Mouse (Mus musculus): ENCODE data around the gene Cbln3. TPM values are rescaled to one million over a fixed set of nuclear protein-coding genes. Genes with fewer than 3 reads are reported as not detected.

The Cbln3 gene
- polyA plus RNA-seq, 1 experiment = 1.2 TPM

DNA sequence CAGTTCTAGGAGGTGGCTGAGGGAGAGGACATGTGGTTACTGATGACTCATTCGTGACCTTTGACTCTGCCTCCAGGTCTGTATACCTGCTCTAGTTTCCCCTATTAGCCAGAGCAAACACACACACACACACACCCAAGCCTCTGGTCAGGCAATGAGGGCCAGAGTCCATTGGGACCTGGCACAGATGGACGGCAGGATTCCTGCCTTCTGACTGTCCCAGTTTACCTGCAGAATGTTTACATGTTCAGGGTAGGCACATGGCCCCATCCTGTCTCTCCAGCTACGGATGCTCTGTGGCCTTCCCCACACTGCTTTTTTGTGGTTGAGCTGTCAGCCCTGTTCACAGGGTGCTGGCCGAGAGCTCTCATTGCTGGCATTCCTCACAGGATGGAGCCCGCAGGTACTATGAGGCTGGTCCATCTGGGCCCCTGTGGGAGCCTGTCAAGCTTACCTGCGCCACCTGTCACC lies 2.0 kb downstream of the Cbln3 start:
- Histone ChIP-seq H3K4me1 (peaks cover 91% of the 10 kb centered on the region), H3K27me3 (replicated peaks) (no peaks in the 10 kb centered on the region), H3K36me3 (replicated peaks; ENCODE audit: low read length) (peaks cover 16% of the 10 kb centered on the region), H3K9me3 (no peaks in the 10 kb centered on the region), H3K4me3 (replicated peaks) (peak overlapping the region; percentile 12)
- TF ChIP-seq GATA1 (IDR thresholded peaks at IDR 0.05; ENCODE audit: borderline replicate concordance, low read length) (no peak), FLI1 (IDR thresholded peaks at IDR 0.05; ENCODE audit: low read length) (no peak)

DNA sequence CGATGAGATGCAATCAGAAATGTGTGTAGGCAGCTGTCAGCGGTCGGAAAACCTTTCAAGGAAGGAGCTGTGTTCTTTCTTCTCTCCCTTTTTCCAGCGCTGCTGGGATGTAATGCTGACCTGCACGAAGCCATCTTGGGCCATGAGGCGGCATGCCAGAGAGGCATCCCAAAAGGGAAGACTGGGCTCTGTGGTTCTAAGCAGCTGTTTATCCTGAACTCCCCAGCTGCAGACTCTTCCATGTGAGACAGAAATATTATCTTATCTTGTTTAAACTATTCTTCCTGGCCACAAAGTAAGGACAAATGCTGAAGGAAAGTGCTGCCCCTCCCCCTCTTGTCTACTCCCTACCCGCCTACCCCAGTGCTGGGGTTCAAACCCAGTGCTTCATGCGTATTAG lies 3.2 kb downstream of the Cbln3 start:
- TF ChIP-seq GATA1 (IDR thresholded peaks at IDR 0.05; ENCODE audit: borderline replicate concordance, low read length) (no peak), FLI1 (IDR thresholded peaks at IDR 0.05; ENCODE audit: low read length) (no peak)
- no peaks in the 10 kb centered on the region for H3K27me3 ChIP-seq (replicated peaks)
- H3K4me1 ChIP-seq = peaks cover 86% of the 10 kb centered on the region

DNA sequence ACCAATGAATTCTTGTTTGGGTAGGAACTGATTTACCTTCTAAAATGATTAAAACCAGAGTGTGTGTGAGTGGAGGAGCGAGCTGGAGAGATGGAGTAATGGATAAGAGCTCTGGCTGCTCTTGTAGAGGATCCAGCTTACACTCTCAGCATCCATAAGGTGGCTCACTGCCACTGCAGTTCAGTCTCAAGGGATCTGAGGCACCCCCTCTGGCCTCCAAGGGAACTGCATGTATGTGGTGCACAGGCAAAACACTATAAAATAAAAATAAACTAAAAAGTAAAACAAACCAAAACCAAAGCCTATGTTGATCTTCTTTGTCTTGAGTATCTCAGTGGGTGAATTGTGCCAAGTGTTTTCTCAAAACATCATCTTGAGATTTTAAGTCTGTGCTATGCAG lies 4.6 kb downstream of the Cbln3 start:
- H3K4me3 ChIP-seq (replicated peaks) = no peak overlapping the region
- no peak for TF ChIP-seq FLI1 (IDR thresholded peaks at IDR 0.05; ENCODE audit: low read length)
- no peak for TF ChIP-seq GATA1 (IDR thresholded peaks at IDR 0.05; ENCODE audit: borderline replicate concordance, low read length)

More for the DNA sequence above, 3.2 kb downstream of the Cbln3 start:
- H3K9me3 ChIP-seq = no peaks in the 10 kb centered on the region
- H3K36me3 ChIP-seq (replicated peaks; ENCODE audit: low read length) = peaks cover 4% of the 10 kb centered on the region
- peak overlapping the region; percentile 62 for H3K4me3 ChIP-seq (replicated peaks)

DNA sequence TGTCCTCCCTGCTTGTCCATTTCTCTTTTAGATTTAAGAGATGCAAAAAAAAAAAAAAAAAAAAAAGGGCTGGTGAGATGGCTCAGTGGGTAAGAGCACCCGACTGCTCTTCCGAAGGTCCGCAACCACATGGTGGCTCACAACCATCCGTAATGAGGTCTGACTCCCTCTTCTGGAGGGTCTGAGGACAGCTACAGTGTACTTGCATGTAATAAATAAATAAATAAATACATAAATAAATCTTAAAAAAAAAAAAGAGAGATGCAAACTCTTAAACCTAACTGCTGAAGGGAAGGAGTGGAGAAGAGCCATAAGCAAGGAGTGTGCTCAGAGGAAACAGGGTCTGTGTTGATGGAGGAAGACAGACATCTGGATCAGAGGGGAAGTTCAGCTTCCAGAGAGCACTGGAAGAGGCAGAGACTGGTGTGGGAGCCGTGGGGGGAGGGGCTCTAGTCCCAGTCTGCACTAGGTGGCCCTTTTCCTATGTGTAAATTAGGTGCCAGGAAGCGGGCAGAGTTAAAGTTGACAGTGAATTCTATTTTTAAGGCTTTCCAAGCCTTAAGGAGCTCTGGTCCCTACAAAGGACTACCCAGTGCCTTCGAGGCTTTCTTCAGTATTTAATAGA lies 5.8 kb downstream of the Cbln3 start:
- peaks cover 2% of the 10 kb centered on the region for H3K27me3 ChIP-seq (replicated peaks)
- TF ChIP-seq GATA1 (IDR thresholded peaks at IDR 0.05; ENCODE audit: borderline replicate concordance, low read length) = no peak
- TF ChIP-seq FLI1 (IDR thresholded peaks at IDR 0.05; ENCODE audit: low read length) = no peak
- peak overlapping the region; percentile 83 for H3K4me3 ChIP-seq (replicated peaks)
- peaks cover 90% of the 10 kb centered on the region for H3K4me1 ChIP-seq
- H3K9me3 ChIP-seq = no peaks in the 10 kb centered on the region
- no peaks in the 10 kb centered on the region for H3K36me3 ChIP-seq (replicated peaks; ENCODE audit: low read length)

More for the DNA sequence above, 4.6 kb downstream of the Cbln3 start:
- peaks cover 2% of the 10 kb centered on the region for H3K27me3 ChIP-seq (replicated peaks)
- no peaks in the 10 kb centered on the region for H3K36me3 ChIP-seq (replicated peaks; ENCODE audit: low read length)
- peaks cover 92% of the 10 kb centered on the region for H3K4me1 ChIP-seq
- H3K9me3 ChIP-seq = no peaks in the 10 kb centered on the region

DNA sequence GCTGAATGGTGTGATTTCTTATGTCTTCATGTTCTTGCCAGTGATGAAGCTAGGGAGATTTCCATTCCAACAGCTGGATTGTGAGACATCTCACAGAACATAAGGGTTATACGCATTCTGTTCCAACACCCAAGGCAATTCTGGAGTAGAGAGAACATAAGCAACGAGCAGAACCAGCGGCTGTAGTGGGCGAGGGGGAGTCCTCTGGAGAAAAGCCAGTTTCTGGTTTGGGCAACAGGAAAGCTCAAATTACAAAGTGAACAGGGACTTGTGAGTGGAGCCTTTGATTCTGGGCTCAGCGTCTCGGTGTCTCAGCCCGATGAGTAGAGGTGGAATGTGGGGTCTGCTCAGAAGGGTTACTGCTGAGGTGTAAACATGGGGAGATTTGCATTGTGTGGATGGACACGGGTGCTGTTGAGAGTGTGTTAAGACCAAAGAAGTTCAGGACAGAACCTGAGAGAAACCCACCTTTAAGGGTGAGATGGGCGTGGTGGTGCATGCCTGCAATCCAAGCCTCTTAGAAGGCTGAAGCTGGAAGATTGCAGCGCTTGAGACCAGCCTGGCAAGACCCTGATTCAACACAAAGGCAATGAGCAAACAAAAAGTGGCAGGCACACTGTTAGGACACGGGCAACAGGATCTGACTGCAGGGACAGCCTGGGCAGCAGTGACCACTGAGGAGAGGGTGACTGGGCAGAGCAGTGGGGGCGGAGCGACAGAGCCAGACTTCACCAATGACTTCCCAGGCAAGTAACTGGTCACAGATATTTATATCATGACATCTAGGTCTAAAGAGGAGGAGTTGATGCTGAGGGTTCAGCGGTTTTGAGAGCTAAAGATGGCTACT lies 6.5 kb downstream of the Cbln3 start:
- Histone ChIP-seq H3K36me3 (replicated peaks; ENCODE audit: low read length) (peaks cover 6% of the 10 kb centered on the region), H3K4me1 (peaks cover 87% of the 10 kb centered on the region), H3K27me3 (replicated peaks) (peaks cover 7% of the 10 kb centered on the region), H3K9me3 (no peaks in the 10 kb centered on the region), H3K4me3 (replicated peaks) (peak overlapping the region; percentile 83)
- TF ChIP-seq GATA1 (IDR thresholded peaks at IDR 0.05; ENCODE audit: borderline replicate concordance, low read length) (no peak), FLI1 (IDR thresholded peaks at IDR 0.05; ENCODE audit: low read length) (no peak)

DNA sequence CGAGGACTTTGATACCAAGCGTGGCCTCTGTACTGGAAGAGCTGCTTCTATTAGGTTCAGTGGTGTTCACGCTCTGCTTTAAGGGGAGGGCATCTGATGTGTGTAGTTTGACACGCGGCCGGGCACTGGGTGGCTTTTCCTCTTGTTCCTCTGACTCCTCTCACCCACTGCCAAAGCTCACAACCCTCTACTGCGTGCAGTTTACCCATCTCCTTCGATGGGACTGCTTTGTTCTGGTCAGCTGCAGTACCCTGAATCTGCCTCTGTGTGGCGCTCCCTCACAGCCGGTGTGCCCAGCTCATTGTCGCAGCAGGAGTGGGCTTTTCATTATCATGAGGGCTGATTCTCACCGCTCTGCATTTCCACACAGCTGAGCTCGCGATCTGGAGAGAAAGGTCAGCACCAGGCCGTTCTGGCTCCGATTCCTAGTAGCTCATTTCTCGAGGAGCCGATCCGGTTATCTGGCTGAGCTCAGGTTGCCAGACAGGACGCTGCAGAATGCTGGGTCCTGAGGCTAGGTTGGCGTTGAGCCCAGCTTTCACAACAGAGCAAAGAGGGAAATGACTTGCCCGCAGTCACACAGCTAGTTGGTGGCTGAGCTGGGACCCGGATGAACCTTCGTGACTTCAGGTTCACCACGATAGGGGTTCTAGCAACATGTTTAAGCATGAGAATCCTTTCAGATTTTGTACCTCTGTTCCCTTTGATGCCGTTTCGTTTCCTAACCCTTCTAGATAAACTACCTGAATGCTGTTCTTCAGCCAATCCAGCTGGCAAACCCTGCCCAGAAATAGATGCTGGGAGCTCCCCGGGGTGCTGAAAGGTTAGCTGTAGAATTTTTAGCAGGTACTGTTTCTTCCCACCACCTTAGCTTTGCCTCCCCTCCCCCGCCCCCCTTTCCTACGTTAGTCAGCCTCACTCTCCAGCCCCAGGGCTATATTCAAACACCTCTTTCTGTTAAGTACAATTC lies 10.2 kb downstream of the Cbln3 start:
- peak overlapping the region; percentile 90 for H3K4me3 ChIP-seq (replicated peaks)
- H3K27me3 ChIP-seq (replicated peaks) = peaks cover 13% of the 10 kb centered on the region
- H3K9me3 ChIP-seq = peaks cover 16% of the 10 kb centered on the region
- H3K4me1 ChIP-seq = peaks cover 80% of the 10 kb centered on the region
- TF ChIP-seq FLI1 (IDR thresholded peaks at IDR 0.05; ENCODE audit: low read length) = no peak
- no peak for TF ChIP-seq GATA1 (IDR thresholded peaks at IDR 0.05; ENCODE audit: borderline replicate concordance, low read length)
- peaks cover 38% of the 10 kb centered on the region for H3K36me3 ChIP-seq (replicated peaks; ENCODE audit: low read length)

DNA sequence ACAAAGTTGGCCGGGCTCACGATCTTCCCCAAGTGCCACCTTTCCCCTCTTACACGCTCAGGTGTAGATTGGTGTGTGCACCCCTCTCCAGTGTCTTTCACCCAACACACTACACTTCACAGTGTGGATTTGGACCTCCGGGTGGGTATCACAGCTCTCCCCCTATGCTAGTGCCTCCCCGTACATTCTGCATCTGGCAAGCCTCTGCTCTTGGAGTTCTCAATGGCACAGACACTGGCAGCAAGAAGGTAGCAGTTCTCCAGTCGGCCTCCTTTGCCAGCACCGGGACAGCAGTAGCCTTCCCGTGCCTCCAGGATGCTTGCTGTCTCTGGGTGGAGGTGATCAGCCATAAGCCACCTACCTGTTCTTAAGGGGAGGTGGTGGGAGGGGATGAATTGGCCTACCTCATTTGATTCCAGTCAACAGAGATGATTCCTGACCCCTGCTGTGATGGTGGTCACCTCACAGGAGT lies 10.9 kb downstream of the Cbln3 start:
- TF ChIP-seq FLI1 (IDR thresholded peaks at IDR 0.05; ENCODE audit: low read length) = no peak
- TF ChIP-seq GATA1 (IDR thresholded peaks at IDR 0.05; ENCODE audit: borderline replicate concordance, low read length) = no peak
- Histone ChIP-seq H3K4me3 (replicated peaks) (peak overlapping the region; percentile 90), H3K9me3 (peaks cover 16% of the 10 kb centered on the region), H3K4me1 (peaks cover 80% of the 10 kb centered on the region), H3K27me3 (replicated peaks) (peaks cover 13% of the 10 kb centered on the region), H3K36me3 (replicated peaks; ENCODE audit: low read length) (peaks cover 44% of the 10 kb centered on the region)

DNA sequence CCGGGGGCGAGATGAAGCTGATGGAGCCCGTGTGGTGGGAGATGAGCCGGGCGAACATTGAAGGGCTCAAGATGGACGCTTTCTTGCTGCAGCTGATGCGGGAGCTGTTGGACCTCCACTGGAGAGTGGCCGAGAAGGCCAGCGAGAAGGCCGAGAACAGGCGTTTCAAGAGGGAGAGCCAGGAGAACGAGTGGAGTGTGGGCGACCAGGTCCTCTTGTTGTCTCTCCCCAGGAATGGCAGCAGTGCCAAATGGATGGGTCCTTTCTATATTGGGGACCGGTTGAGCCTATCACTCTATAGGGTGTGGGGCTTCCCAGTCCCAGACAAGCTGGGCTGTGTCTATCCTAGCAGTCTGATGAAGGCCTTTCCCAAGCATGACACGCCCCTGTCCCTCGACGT lies 11.6 kb downstream of the Cbln3 start:
- H3K36me3 ChIP-seq (replicated peaks; ENCODE audit: low read length) = peaks cover 48% of the 10 kb centered on the region
- peaks cover 16% of the 10 kb centered on the region for H3K9me3 ChIP-seq
- peaks cover 13% of the 10 kb centered on the region for H3K27me3 ChIP-seq (replicated peaks)
- no peak for TF ChIP-seq FLI1 (IDR thresholded peaks at IDR 0.05; ENCODE audit: low read length)
- TF ChIP-seq GATA1 (IDR thresholded peaks at IDR 0.05; ENCODE audit: borderline replicate concordance, low read length) = no peak
- no peak overlapping the region for H3K4me3 ChIP-seq (replicated peaks)
- peaks cover 80% of the 10 kb centered on the region for H3K4me1 ChIP-seq

DNA sequence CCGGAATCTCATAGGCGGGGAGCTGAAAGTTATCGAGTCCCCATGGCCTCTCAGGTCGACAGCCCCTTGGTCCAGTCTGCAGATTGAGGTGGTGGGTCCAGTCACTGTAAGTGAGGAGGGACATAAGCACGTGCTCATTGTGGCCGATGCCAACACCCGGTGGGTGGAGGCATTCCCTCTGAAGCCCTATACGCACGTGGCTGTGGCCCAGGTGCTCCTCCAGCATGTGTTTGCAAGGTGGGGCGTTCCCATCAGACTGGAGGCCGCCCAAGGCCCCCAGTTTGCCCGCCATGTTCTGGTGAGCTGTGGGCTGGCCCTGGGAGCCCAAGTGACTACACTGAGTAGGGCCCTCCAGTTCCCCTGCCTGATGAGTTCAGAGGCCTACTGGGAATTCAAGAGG lies 12.2 kb downstream of the Cbln3 start:
- no peak for TF ChIP-seq FLI1 (IDR thresholded peaks at IDR 0.05; ENCODE audit: low read length)
- TF ChIP-seq GATA1 (IDR thresholded peaks at IDR 0.05; ENCODE audit: borderline replicate concordance, low read length) = no peak
- Histone ChIP-seq H3K4me3 (replicated peaks) (no peak overlapping the region), H3K27me3 (replicated peaks) (peaks cover 13% of the 10 kb centered on the region), H3K4me1 (peaks cover 76% of the 10 kb centered on the region), H3K36me3 (replicated peaks; ENCODE audit: low read length) (peaks cover 48% of the 10 kb centered on the region), H3K9me3 (peaks cover 16% of the 10 kb centered on the region)
